Mouse (Mus musculus): ENCODE measurements around the gene Krtap16-3. TPM values are rescaled to one million over a fixed set of nuclear protein-coding genes. Genes with fewer than 3 reads are reported as not detected.

Krtap16-3 gene
- not detected in 2 replicates for polyA plus RNA-seq (2011; ENCODE audit: insufficient read depth, insufficient read length, low replicate concordance, missing spikeins)

- Histone ChIP-seq H3K4me1 (ENCODE audit: control insufficient read depth, insufficient read depth, low read length) (no peaks in the 10 kb centered on the region), H3K27ac (ENCODE audit: control insufficient read depth, insufficient read depth, low read depth, low read length, poor library complexity) (no peak within 1 kb of the TSS), H3K4me3 (replicated peaks; ENCODE audit: control insufficient read depth, low read depth, low read length) (no peak within 1 kb of the TSS)
- WGBS: 79% methylated on average over 7 of the region's 7 CpGs
- no peak for TF ChIP-seq POLR2A (IDR thresholded peaks at IDR 0.05; ENCODE audit: borderline replicate concordance, control insufficient read depth, low read depth, low read length)
- TF ChIP-seq CTCF (IDR thresholded peaks at IDR 0.05; ENCODE audit: control insufficient read depth, insufficient read depth, low read length): no peak
Measured at GRCm38 (mm10) chr16:88962773-88963172, at the start of gene Krtap16-3. Gene Krtap16-3, minus strand, starts transcription at chr16:88962873.

GRCm38 (mm10) chr16:89010659-89011058, 48.0 kb upstream of the Krtap16-3 start, which contains the start of gene Krtap22-2:
Gene Krtap22-2, minus strand, starts transcription at chr16:89010759.
- no peak within 1 kb of the TSS for H3K4me3 ChIP-seq (replicated peaks; ENCODE audit: control insufficient read depth, low read depth, low read length)
- no peak within 1 kb of the TSS for H3K27ac ChIP-seq (ENCODE audit: control insufficient read depth, insufficient read depth, low read depth, low read length, poor library complexity)
- no peaks in the 10 kb centered on the region for H3K4me1 ChIP-seq (ENCODE audit: control insufficient read depth, insufficient read depth, low read length)
- TF ChIP-seq POLR2A (IDR thresholded peaks at IDR 0.05; ENCODE audit: borderline replicate concordance, control insufficient read depth, low read depth, low read length): no peak
- no peak for TF ChIP-seq CTCF (IDR thresholded peaks at IDR 0.05; ENCODE audit: control insufficient read depth, insufficient read depth, low read length)
- 77% methylated on average over 5 of the region's 5 CpGs for WGBS

GRCm38 (mm10) chr16:88941106-88941505, 21.6 kb downstream of the Krtap16-3 start:
- Histone ChIP-seq H3K4me3 (replicated peaks; ENCODE audit: control insufficient read depth, low read depth, low read length) (no peak overlapping the region), H3K27ac (ENCODE audit: control insufficient read depth, insufficient read depth, low read depth, low read length, poor library complexity) (no peak overlapping the region), H3K4me1 (ENCODE audit: control insufficient read depth, insufficient read depth, low read length) (no peaks in the 10 kb centered on the region)
- WGBS: 81% methylated on average over 6 of the region's 6 CpGs
- TF ChIP-seq CTCF (IDR thresholded peaks at IDR 0.05; ENCODE audit: control insufficient read depth, insufficient read depth, low read length): no peak
- no peak for TF ChIP-seq POLR2A (IDR thresholded peaks at IDR 0.05; ENCODE audit: borderline replicate concordance, control insufficient read depth, low read depth, low read length)

GRCm38 (mm10) chr16:88938252-88938651, 24.4 kb downstream of the Krtap16-3 start:
- no peak for TF ChIP-seq CTCF (IDR thresholded peaks at IDR 0.05; ENCODE audit: control insufficient read depth, insufficient read depth, low read length)
- no peak for TF ChIP-seq POLR2A (IDR thresholded peaks at IDR 0.05; ENCODE audit: borderline replicate concordance, control insufficient read depth, low read depth, low read length)
- no peak overlapping the region for H3K4me3 ChIP-seq (replicated peaks; ENCODE audit: control insufficient read depth, low read depth, low read length)
- no peaks in the 10 kb centered on the region for H3K4me1 ChIP-seq (ENCODE audit: control insufficient read depth, insufficient read depth, low read length)
- WGBS: 65% methylated on average over 7 of the region's 7 CpGs
- H3K27ac ChIP-seq (ENCODE audit: control insufficient read depth, insufficient read depth, low read depth, low read length, poor library complexity): no peak overlapping the region

GRCm38 (mm10) chr16:88932165-88932564, 30.5 kb downstream of the Krtap16-3 start, which contains the start of gene Krtap19-9b:
Gene Krtap19-9b, minus strand, starts transcription at chr16:88932265.
- no peak within 1 kb of the TSS for H3K27ac ChIP-seq (ENCODE audit: control insufficient read depth, insufficient read depth, low read depth, low read length, poor library complexity)
- no peak within 1 kb of the TSS for H3K4me3 ChIP-seq (replicated peaks; ENCODE audit: control insufficient read depth, low read depth, low read length)
- TF ChIP-seq CTCF (IDR thresholded peaks at IDR 0.05; ENCODE audit: control insufficient read depth, insufficient read depth, low read length): no peak
- TF ChIP-seq POLR2A (IDR thresholded peaks at IDR 0.05; ENCODE audit: borderline replicate concordance, control insufficient read depth, low read depth, low read length): no peak
- H3K4me1 ChIP-seq (ENCODE audit: control insufficient read depth, insufficient read depth, low read length): no peaks in the 10 kb centered on the region
- WGBS: 76% methylated on average over 3 of the region's 3 CpGs

Other genes with a start within 250 kb of the Krtap16-3 start
- gene Krtap13-1, start 234.0 kb downstream of the Krtap16-3 start, polyA plus RNA-seq (2011; ENCODE audit: insufficient read depth, insufficient read length, low replicate concordance, missing spikeins): not detected in 2 replicates
- not detected in 2 replicates for gene Krtap13, start 211.2 kb downstream of the Krtap16-3 start, polyA plus RNA-seq (2011; ENCODE audit: insufficient read depth, insufficient read length, low replicate concordance, missing spikeins)
- gene 2310034C09Rik, start 204.0 kb downstream of the Krtap16-3 start, polyA plus RNA-seq (2011; ENCODE audit: insufficient read depth, insufficient read length, low replicate concordance, missing spikeins): not detected in 2 replicates
- not detected in 2 replicates for gene 2310057N15Rik, start 188.7 kb downstream of the Krtap16-3 start, polyA plus RNA-seq (2011; ENCODE audit: insufficient read depth, insufficient read length, low replicate concordance, missing spikeins)
- not detected in 2 replicates for gene Gm5965, start 185.0 kb downstream of the Krtap16-3 start, polyA plus RNA-seq (2011; ENCODE audit: insufficient read depth, insufficient read length, low replicate concordance, missing spikeins)
- gene Gm20741, start 150.7 kb downstream of the Krtap16-3 start, polyA plus RNA-seq (2011; ENCODE audit: insufficient read depth, insufficient read length, low replicate concordance, missing spikeins): not detected in 2 replicates
- not detected in 2 replicates for gene Krtap15, start 142.7 kb downstream of the Krtap16-3 start, polyA plus RNA-seq (2011; ENCODE audit: insufficient read depth, insufficient read length, low replicate concordance, missing spikeins)
- gene Krtap14, start 136.7 kb downstream of the Krtap16-3 start, polyA plus RNA-seq (2011; ENCODE audit: insufficient read depth, insufficient read length, low replicate concordance, missing spikeins): not detected in 2 replicates
- not detected in 2 replicates for gene Krtap19-1, start 93.5 kb downstream of the Krtap16-3 start, polyA plus RNA-seq (2011; ENCODE audit: insufficient read depth, insufficient read length, low replicate concordance, missing spikeins)
- not detected in 2 replicates for gene Krtap19-2, start 88.6 kb downstream of the Krtap16-3 start, polyA plus RNA-seq (2011; ENCODE audit: insufficient read depth, insufficient read length, low replicate concordance, missing spikeins)
- not detected in 2 replicates for gene Krtap19-3, start 84.8 kb downstream of the Krtap16-3 start, polyA plus RNA-seq (2011; ENCODE audit: insufficient read depth, insufficient read length, low replicate concordance, missing spikeins)
- not detected in 2 replicates for gene Krtap19-4, start 77.8 kb downstream of the Krtap16-3 start, polyA plus RNA-seq (2011; ENCODE audit: insufficient read depth, insufficient read length, low replicate concordance, missing spikeins)
- not detected in 2 replicates for gene Krtap19-5, start 66.4 kb downstream of the Krtap16-3 start, polyA plus RNA-seq (2011; ENCODE audit: insufficient read depth, insufficient read length, low replicate concordance, missing spikeins)
- not detected in 2 replicates for gene Krtap19-9b, start 30.6 kb downstream of the Krtap16-3 start, polyA plus RNA-seq (2011; ENCODE audit: insufficient read depth, insufficient read length, low replicate concordance, missing spikeins)
- gene Krtap22-2, start 47.9 kb upstream of the Krtap16-3 start, polyA plus RNA-seq (2011; ENCODE audit: insufficient read depth, insufficient read length, low replicate concordance, missing spikeins): not detected in 2 replicates
- not detected in 2 replicates for gene Gm10229, start 52.4 kb upstream of the Krtap16-3 start, polyA plus RNA-seq (2011; ENCODE audit: insufficient read depth, insufficient read length, low replicate concordance, missing spikeins)
- not detected in 2 replicates for gene Krtap6-1, start 68.8 kb upstream of the Krtap16-3 start, polyA plus RNA-seq (2011; ENCODE audit: insufficient read depth, insufficient read length, low replicate concordance, missing spikeins)
- gene Gm10228, start 78.6 kb upstream of the Krtap16-3 start, polyA plus RNA-seq (2011; ENCODE audit: insufficient read depth, insufficient read length, low replicate concordance, missing spikeins): not detected in 2 replicates
- not detected in 2 replicates for gene Krtap6-5, start 85.0 kb upstream of the Krtap16-3 start, polyA plus RNA-seq (2011; ENCODE audit: insufficient read depth, insufficient read length, low replicate concordance, missing spikeins)
- gene 1110025L11Rik, start 101.1 kb upstream of the Krtap16-3 start, polyA plus RNA-seq (2011; ENCODE audit: insufficient read depth, insufficient read length, low replicate concordance, missing spikeins): not detected in 2 replicates
- gene Krtap6-3, start 121.1 kb upstream of the Krtap16-3 start, polyA plus RNA-seq (2011; ENCODE audit: insufficient read depth, insufficient read length, low replicate concordance, missing spikeins): not detected in 2 replicates
- gene Gm6358, start 178.0 kb upstream of the Krtap16-3 start, polyA plus RNA-seq (2011; ENCODE audit: insufficient read depth, insufficient read length, low replicate concordance, missing spikeins): not detected in 2 replicates
- not detected in 2 replicates for gene Gm10061, start 188.2 kb upstream of the Krtap16-3 start, polyA plus RNA-seq (2011; ENCODE audit: insufficient read depth, insufficient read length, low replicate concordance, missing spikeins)
- gene Gm9789, start 195.1 kb upstream of the Krtap16-3 start, polyA plus RNA-seq (2011; ENCODE audit: insufficient read depth, insufficient read length, low replicate concordance, missing spikeins): not detected in 2 replicates
- gene Gm7735, start 206.6 kb upstream of the Krtap16-3 start, polyA plus RNA-seq (2011; ENCODE audit: insufficient read depth, insufficient read length, low replicate concordance, missing spikeins): not detected in 2 replicates
- not detected in 2 replicates for gene 1110057P08Rik, start 211.9 kb upstream of the Krtap16-3 start, polyA plus RNA-seq (2011; ENCODE audit: insufficient read depth, insufficient read length, low replicate concordance, missing spikeins)
- not detected in 2 replicates for gene Krtap20-2, start 243.0 kb upstream of the Krtap16-3 start, polyA plus RNA-seq (2011; ENCODE audit: insufficient read depth, insufficient read length, low replicate concordance, missing spikeins)